Mouse (Mus musculus): ENCODE results near the gene Birc3. TPM values are rescaled to one million over a fixed set of nuclear protein-coding genes. Genes with fewer than 3 reads are reported as not detected.
A peak's percentile ranks its signal among the peaks of the same experiment; 100 is the strongest.
"Not testable (repeated sequence)": the region's sequence is repeated elsewhere in the genome, so short reads cannot be mapped to it uniquely, and the experiment has no call there.

Gene Birc3
- polyA plus RNA-seq, 1 experiment from 2014 or later, result 2.8 TPM

DNA sequence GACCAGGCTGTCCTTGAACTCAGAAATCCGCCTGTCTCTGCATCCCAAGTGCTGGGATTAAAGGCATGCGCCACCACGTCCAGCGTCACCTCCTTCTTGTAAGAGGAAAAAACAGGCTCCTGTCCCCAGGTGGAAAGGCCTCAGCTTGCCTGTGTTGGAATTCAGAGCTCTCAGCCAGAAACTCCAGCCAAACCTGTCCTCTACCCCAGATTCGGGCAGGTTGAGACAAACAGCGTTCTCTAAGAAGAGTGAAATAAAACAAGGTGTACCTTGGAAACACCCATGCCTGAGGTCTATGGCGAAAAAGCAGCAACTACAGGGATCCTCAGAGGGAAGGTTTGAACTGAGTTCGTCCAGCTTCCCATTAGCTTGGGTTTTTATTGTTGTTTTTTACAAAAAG is 28.0 kb upstream of the Birc3 start:
- DNase-seq (ENCODE audit: low spot score), result no peak
- no peaks in the 10 kb centered on the region for H3K9me3 ChIP-seq (ENCODE audit: control insufficient read depth, low read length)
- H3K4me1 ChIP-seq (ENCODE audit: control insufficient read depth, insufficient read depth, low read length), result no peaks in the 10 kb centered on the region
- ATAC-seq (ENCODE audit: insufficient read depth, low FRiP score, low TSS enrichment), result no peak
- H3K36me3 ChIP-seq (ENCODE audit: control insufficient read depth, insufficient read depth, low read length), result no peaks in the 10 kb centered on the region
- no peak overlapping the region for H3K4me3 ChIP-seq (ENCODE audit: low read depth, low read length)
- H3K27me3 ChIP-seq (ENCODE audit: control insufficient read depth, insufficient read depth, low read length), result no peaks in the 10 kb centered on the region
- H3K4me2 ChIP-seq (ENCODE audit: low read depth), result no peak overlapping the region
- no peak overlapping the region for H3K9ac ChIP-seq (ENCODE audit: low read length)
- no peak overlapping the region for H3K27ac ChIP-seq (ENCODE audit: low read depth, low read length)
- WGBS, result 90% methylated on average over 8 of the region's 8 CpGs

GRCm38 (mm10) chr9:7897502-7897901 is 24.5 kb upstream of the Birc3 start:
- peak; percentile 60; the same call in 1 of the 2 replicates for ATAC-seq (ENCODE audit: insufficient read depth, low FRiP score, low TSS enrichment)
- Histone ChIP-seq H3K36me3 (ENCODE audit: control insufficient read depth, insufficient read depth, low read length) (no peaks in the 10 kb centered on the region), H3K9me3 (ENCODE audit: control insufficient read depth, low read length) (no peaks in the 10 kb centered on the region), H3K4me1 (ENCODE audit: control insufficient read depth, insufficient read depth, low read length) (no peaks in the 10 kb centered on the region), H3K27me3 (ENCODE audit: control insufficient read depth, insufficient read depth, low read length) (no peaks in the 10 kb centered on the region), H3K9ac (ENCODE audit: low read length) (no peak overlapping the region), H3K4me2 (ENCODE audit: low read depth) (no peak overlapping the region), H3K27ac (ENCODE audit: low read depth, low read length) (no peak overlapping the region), H3K4me3 (ENCODE audit: low read depth, low read length) (no peak overlapping the region)
- 1% methylated on average over 3 of the region's 3 CpGs for WGBS
- DNase-seq (ENCODE audit: low spot score), result peak; percentile 53

GRCm38 (mm10) chr9:7891796-7892195 is 18.8 kb upstream of the Birc3 start:
- not testable (repeated sequence) for H3K4me3 ChIP-seq (ENCODE audit: low read depth, low read length); H3K9ac ChIP-seq (ENCODE audit: low read length); ATAC-seq (ENCODE audit: insufficient read depth, low FRiP score, low TSS enrichment); H3K9me3 ChIP-seq (ENCODE audit: control insufficient read depth, low read length); H3K36me3 ChIP-seq (ENCODE audit: control insufficient read depth, insufficient read depth, low read length); H3K4me1 ChIP-seq (ENCODE audit: control insufficient read depth, insufficient read depth, low read length); H3K4me2 ChIP-seq (ENCODE audit: low read depth); DNase-seq (ENCODE audit: low spot score); H3K27ac ChIP-seq (ENCODE audit: low read depth, low read length); H3K27me3 ChIP-seq (ENCODE audit: control insufficient read depth, insufficient read depth, low read length)
- 95% methylated on average over 1 of the region's 1 CpGs for WGBS

DNA sequence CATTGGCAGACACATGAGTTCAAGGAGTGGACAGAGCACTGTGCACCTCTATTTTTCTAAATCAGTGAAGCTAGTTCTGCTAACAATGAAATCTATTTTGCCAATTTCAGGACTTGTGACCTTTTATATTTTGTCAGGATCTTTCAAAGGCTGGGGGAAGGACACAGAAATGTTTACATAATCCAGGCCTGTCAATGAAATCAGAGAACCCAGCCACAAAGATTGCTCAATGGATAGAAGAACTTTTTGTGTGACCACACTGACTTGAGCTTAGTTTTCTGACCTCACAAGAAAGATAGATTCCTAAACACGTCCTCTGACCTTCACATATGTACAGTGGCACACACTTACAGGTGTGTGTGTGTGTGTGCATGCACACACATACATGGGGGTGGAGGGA is 18.2 kb upstream of the Birc3 start:
- H3K4me2 ChIP-seq (ENCODE audit: low read depth), result no peak overlapping the region
- no peak for DNase-seq (ENCODE audit: low spot score)
- no peaks in the 10 kb centered on the region for H3K36me3 ChIP-seq (ENCODE audit: control insufficient read depth, insufficient read depth, low read length)
- no peak overlapping the region for H3K27ac ChIP-seq (ENCODE audit: low read depth, low read length)
- no peaks in the 10 kb centered on the region for H3K27me3 ChIP-seq (ENCODE audit: control insufficient read depth, insufficient read depth, low read length)
- H3K9ac ChIP-seq (ENCODE audit: low read length), result no peak overlapping the region
- H3K4me3 ChIP-seq (ENCODE audit: low read depth, low read length), result no peak overlapping the region
- H3K9me3 ChIP-seq (ENCODE audit: control insufficient read depth, low read length), result no peaks in the 10 kb centered on the region
- ATAC-seq (ENCODE audit: insufficient read depth, low FRiP score, low TSS enrichment), result no peak
- H3K4me1 ChIP-seq (ENCODE audit: control insufficient read depth, insufficient read depth, low read length), result no peaks in the 10 kb centered on the region
- WGBS, result 74% methylated on average over 1 of the region's 1 CpGs

GRCm38 (mm10) chr9:7884346-7884745 is 11.4 kb upstream of the Birc3 start:
- Histone ChIP-seq H3K4me2 (ENCODE audit: low read depth) (no peak overlapping the region), H3K9ac (ENCODE audit: low read length) (no peak overlapping the region), H3K9me3 (ENCODE audit: control insufficient read depth, low read length) (no peaks in the 10 kb centered on the region; the same call in 1 of the 2 replicates), H3K27ac (ENCODE audit: low read depth, low read length) (no peak overlapping the region), H3K4me3 (ENCODE audit: low read depth, low read length) (no peak overlapping the region), H3K4me1 (ENCODE audit: control insufficient read depth, insufficient read depth, low read length) (no peaks in the 10 kb centered on the region), H3K36me3 (ENCODE audit: control insufficient read depth, insufficient read depth, low read length) (no peaks in the 10 kb centered on the region), H3K27me3 (ENCODE audit: control insufficient read depth, insufficient read depth, low read length) (no peaks in the 10 kb centered on the region)
- 95% methylated on average over 3 of the region's 3 CpGs for WGBS
- DNase-seq (ENCODE audit: low spot score) (no peak), ATAC-seq (ENCODE audit: insufficient read depth, low FRiP score, low TSS enrichment) (no peak)

DNA sequence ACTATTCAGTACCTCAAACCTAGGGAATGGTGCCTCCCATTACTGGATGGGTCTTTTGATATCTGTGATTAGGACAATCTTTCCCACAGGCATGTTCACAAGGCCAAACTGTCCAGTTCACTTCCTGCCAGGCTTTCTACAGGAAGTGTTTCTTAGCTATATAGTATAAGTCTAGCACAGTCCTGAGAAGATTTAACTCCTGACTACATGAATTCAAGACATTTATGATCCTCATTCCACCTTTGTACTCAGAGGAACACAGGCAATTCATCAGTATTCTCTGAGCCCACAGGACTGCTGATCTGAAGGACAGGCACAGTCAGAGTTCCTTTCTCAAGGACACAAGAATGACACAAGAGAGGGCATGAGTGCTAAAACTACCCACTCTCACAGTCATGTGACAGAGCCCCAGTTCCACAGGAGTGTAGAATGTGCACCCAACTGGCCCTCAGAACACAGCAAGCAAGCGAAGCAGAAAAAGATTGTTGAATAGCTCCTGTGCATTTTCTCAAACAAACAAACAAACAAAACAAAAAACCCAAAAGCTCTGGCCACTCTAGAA is 9.4 kb upstream of the Birc3 start:
- Histone ChIP-seq H3K9me3 (ENCODE audit: control insufficient read depth, low read length) (no peaks in the 10 kb centered on the region; the same call in 1 of the 2 replicates), H3K27me3 (ENCODE audit: control insufficient read depth, insufficient read depth, low read length) (no peaks in the 10 kb centered on the region), H3K4me2 (ENCODE audit: low read depth) (no peak overlapping the region), H3K27ac (ENCODE audit: low read depth, low read length) (no peak overlapping the region), H3K36me3 (ENCODE audit: control insufficient read depth, insufficient read depth, low read length) (no peaks in the 10 kb centered on the region), H3K4me1 (ENCODE audit: control insufficient read depth, insufficient read depth, low read length) (no peaks in the 10 kb centered on the region), H3K9ac (ENCODE audit: low read length) (no peak overlapping the region), H3K4me3 (ENCODE audit: low read depth, low read length) (no peak overlapping the region)
- DNase-seq (ENCODE audit: low spot score) (no peak), ATAC-seq (ENCODE audit: insufficient read depth, low FRiP score, low TSS enrichment) (no peak)
- WGBS, result 90% methylated on average over 1 of the region's 1 CpGs

- DNase-seq (ENCODE audit: low spot score) (no peak), ATAC-seq (ENCODE audit: insufficient read depth, low FRiP score, low TSS enrichment) (no peak)
- Histone ChIP-seq H3K36me3 (ENCODE audit: control insufficient read depth, insufficient read depth, low read length) (no peaks in the 10 kb centered on the region), H3K9ac (ENCODE audit: low read length) (no peak overlapping the region), H3K4me1 (ENCODE audit: control insufficient read depth, insufficient read depth, low read length) (no peaks in the 10 kb centered on the region), H3K4me3 (ENCODE audit: low read depth, low read length) (no peak overlapping the region), H3K4me2 (ENCODE audit: low read depth) (no peak overlapping the region), H3K27me3 (ENCODE audit: control insufficient read depth, insufficient read depth, low read length) (no peaks in the 10 kb centered on the region), H3K9me3 (ENCODE audit: control insufficient read depth, low read length) (no peaks in the 10 kb centered on the region), H3K27ac (ENCODE audit: low read depth, low read length) (no peak overlapping the region)
- 92% methylated on average over 8 of the region's 8 CpGs for WGBS
Observed at GRCm38 (mm10) chr9:7873511-7874211, 675 bp upstream of the Birc3 start.

DNA sequence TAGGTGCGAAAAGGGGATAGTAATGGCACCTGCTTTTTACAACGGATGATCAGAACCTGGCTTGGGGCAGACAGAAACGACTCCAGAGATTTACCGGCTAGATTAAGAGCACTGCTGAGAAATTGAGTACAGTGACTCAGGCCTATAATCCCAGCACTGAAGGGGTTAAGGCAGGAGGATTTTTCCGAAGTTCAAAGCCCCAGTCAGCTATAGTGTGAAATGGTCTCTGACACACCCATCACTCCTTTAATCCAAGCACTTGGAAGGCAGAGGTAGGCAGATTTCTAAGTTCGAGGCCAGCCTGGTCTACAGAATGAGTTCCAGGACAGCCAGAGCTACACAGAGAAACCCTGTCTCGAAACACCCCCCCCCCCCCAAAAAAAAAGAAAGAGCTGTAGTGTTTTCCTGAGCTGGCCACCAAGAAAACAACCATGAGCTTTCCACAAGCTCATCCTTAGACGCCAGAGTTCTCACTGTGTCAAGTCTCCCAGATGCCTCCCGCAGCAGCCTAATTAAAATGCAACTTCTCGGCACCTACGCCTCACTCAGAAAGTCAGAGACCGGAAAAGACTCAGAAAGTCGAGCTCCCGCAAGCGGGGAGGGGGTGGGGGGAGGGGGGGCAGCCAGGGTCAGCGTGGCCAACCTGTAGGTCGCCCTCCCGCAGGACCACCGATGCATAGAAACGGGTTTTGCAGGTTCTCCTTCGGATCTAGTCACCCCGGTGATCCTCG is 777 bp downstream of the Birc3 start:
- Histone ChIP-seq H3K27ac (ENCODE audit: low read depth, low read length) (no peak overlapping the region), H3K4me1 (ENCODE audit: control insufficient read depth, insufficient read depth, low read length) (no peaks in the 10 kb centered on the region), H3K9ac (ENCODE audit: low read length) (peak overlapping the region; percentile 75), H3K27me3 (ENCODE audit: control insufficient read depth, insufficient read depth, low read length) (no peaks in the 10 kb centered on the region), H3K4me3 (ENCODE audit: low read depth, low read length) (peak overlapping the region; percentile 45), H3K36me3 (ENCODE audit: control insufficient read depth, insufficient read depth, low read length) (no peaks in the 10 kb centered on the region), H3K4me2 (ENCODE audit: low read depth) (peak overlapping the region; percentile 81), H3K9me3 (ENCODE audit: control insufficient read depth, low read length) (no peaks in the 10 kb centered on the region)
- 18% methylated on average over 23 of the region's 23 CpGs for WGBS
- DNase-seq (ENCODE audit: low spot score) (no peak), ATAC-seq (ENCODE audit: insufficient read depth, low FRiP score, low TSS enrichment) (peak; percentile 36)

Data from neural tube, embryonic 11.5 days (tissue).